Mouse (Mus musculus): Measurements from ENCODE around the gene Gm17660. TPM values are rescaled to one million over a fixed set of nuclear protein-coding genes. Genes with fewer than 3 reads are reported as not detected.

Gm17660 gene
- total RNA-seq, 2 experiments from 2014 or later, result not detected

Small RNA genes within 50 kb of the gene (microRNA-seq; reads per million reads assigned to microRNA genes)
- gene Mir5619, result not detected

Other genes starting within 250 kb of the Gm17660 start
- 10 to 100 TPM; 12.6 to 13.5 TPM for gene Klhl8, start 166.3 kb downstream of the Gm17660 start, total RNA-seq (2021)
- not detected for gene Hsd17b13, start 100.2 kb downstream of the Gm17660 start, total RNA-seq (2021)
- gene Hsd17b11, start 55.7 kb downstream of the Gm17660 start, total RNA-seq (2021), result 10 to 100 TPM; 25.2 to 29.6 TPM
- 10 to 100 TPM; 51.4 to 52.3 TPM for gene Nudt9, start 31.3 kb downstream of the Gm17660 start, total RNA-seq (2021)
- gene Sparcl1, start 36.1 kb upstream of the Gm17660 start, total RNA-seq (2021), result 100 to 1,000 TPM; 191 to 258 TPM
- gene Dspp, start 93.1 kb upstream of the Gm17660 start, total RNA-seq (2021), result not detected
- not detected for gene Dmp1, start 125.0 kb upstream of the Gm17660 start, total RNA-seq (2021)
- not detected for gene Ibsp, start 221.6 kb upstream of the Gm17660 start, total RNA-seq (2021)
- not detected for gene Mepe, start 247.7 kb upstream of the Gm17660 start, total RNA-seq (2021)

Measured in heart, postnatal 25 days (tissue).